ENCODE assay signal across 16 mouse cellular contexts in genomic region chr7:117503714-117504113, GRCm38 (mm10).
"Had no signal": no experiment of that assay in that cellular context is flagged by ENCODE, and none has a peak within 500 bp of the region (broad histone marks: within the 10 kb centered on the region; RNA-seq: fewer than 3 reads in every experiment).

No protein-coding gene starts in this region.

- H3K36me3 ChIP-seq: hindbrain, embryonic 13.5 days; liver, embryonic 15.5 days; neural tube, embryonic 12.5 days had no signal

- DNase-seq: lung, adult 2 months; lung, postnatal 36 days; midbrain, embryonic 14.5 days; retina, postnatal 1 day; right cerebral cortex, postnatal 4 days; spleen, adult 18-20 months; thymus, adult 2 months; thymus, postnatal 36 days had no signal

- ATAC-seq: hindbrain, postnatal 0 days; lung, postnatal 0 days had no signal

- H3K4me1 ChIP-seq: liver, embryonic 15.5 days had no signal

- H3K4me2 ChIP-seq: hindbrain, embryonic 13.5 days; liver, embryonic 11.5 days; liver, embryonic 15.5 days; neural tube, embryonic 12.5 days had no signal

- H3K9me3 ChIP-seq: hindbrain, embryonic 13.5 days; liver, embryonic 15.5 days had no signal

- H3K27me3 ChIP-seq: hindbrain, embryonic 13.5 days; liver, embryonic 15.5 days; neural tube, embryonic 12.5 days had no signal

- H3K4me3 ChIP-seq: hindbrain, embryonic 13.5 days; layer of hippocampus, adult 2 months; liver, embryonic 15.5 days; neural tube, embryonic 12.5 days had no signal

- H3K27ac ChIP-seq: hindbrain, embryonic 13.5 days; hindbrain, postnatal 0 days; kidney, postnatal 0 days; layer of hippocampus, adult 2 months; liver, embryonic 15.5 days; neural tube, embryonic 12.5 days had no signal

- H3K9ac ChIP-seq: hindbrain, embryonic 13.5 days; liver, embryonic 15.5 days; neural tube, embryonic 12.5 days had no signal
